Mouse (Mus musculus): ENCODE data around the gene Negr1. TPM values are rescaled to one million over a fixed set of nuclear protein-coding genes. Genes with fewer than 3 reads are reported as not detected.

Gene Negr1
- total and polyA plus RNA-seq, 3 experiments, result not detected

- no peak for TF ChIP-seq ZMIZ1 (IDR thresholded peaks at IDR 0.05; ENCODE audit: low read depth, low read length)
- TF ChIP-seq SIN3A (IDR thresholded peaks at IDR 0.05; ENCODE audit: low read length), result no peak
- TF ChIP-seq MYC (IDR thresholded peaks at IDR 0.05; ENCODE audit: low read depth, low read length), result no peak
- TF ChIP-seq IRF4 (IDR thresholded peaks at IDR 0.05; ENCODE audit: low read depth, low read length), result no peak
- no peak for TF ChIP-seq SMC3 (IDR thresholded peaks at IDR 0.05; ENCODE audit: low read depth, low read length)
- no peak for TF ChIP-seq KAT2A (IDR thresholded peaks at IDR 0.05; ENCODE audit: insufficient replicate concordance, low read length)
- no peak for TF ChIP-seq CHD1 (IDR thresholded peaks at IDR 0.05; ENCODE audit: low read depth, low read length)
- TF ChIP-seq POLR2AphosphoS2 (IDR thresholded peaks at IDR 0.05; ENCODE audit: low read depth, low read length), result no peak
- TF ChIP-seq HCFC1 (IDR thresholded peaks at IDR 0.05; ENCODE audit: low read depth, low read length), result no peak
- TF ChIP-seq USF2 (conservative IDR thresholded peaks at IDR 0.05; ENCODE audit: low read depth, low read length), result no peak
- TF ChIP-seq ZNF384 (IDR thresholded peaks at IDR 0.05; ENCODE audit: low read depth, low read length), result no peak
- no peak for TF ChIP-seq BHLHE40 (IDR thresholded peaks at IDR 0.05; ENCODE audit: low read depth, low read length)
- TF ChIP-seq POLR2A (IDR thresholded peaks at IDR 0.05; ENCODE audit: low read depth, low read length), result no peak
- TF ChIP-seq MAFK (IDR thresholded peaks at IDR 0.05; ENCODE audit: insufficient replicate concordance, low read length), result no peak
- TF ChIP-seq E2F4 (IDR thresholded peaks at IDR 0.05; ENCODE audit: insufficient replicate concordance, low read depth, low read length), result no peak
- no peak for TF ChIP-seq JUND (conservative IDR thresholded peaks at IDR 0.05; ENCODE audit: low read depth, low read length)
- no peaks in the 10 kb centered on the region for H3K79me2 ChIP-seq (replicated peaks; ENCODE audit: control insufficient read depth, extremely low read depth, insufficient read depth, poor library complexity, severe bottlenecking)
- H3K9ac ChIP-seq (ENCODE audit: insufficient read depth, low read depth), result no peak overlapping the region
- no peak overlapping the region for H3K4me3 ChIP-seq (replicated peaks in 1 of 3; ENCODE audit: low read depth in 2 of 3, low read length in 2 of 3, poor library complexity in 1 of 3)
- H3K4me1 ChIP-seq (ENCODE audit: control insufficient read depth in 1 of 2, insufficient read depth in 2 of 2), result no peaks in the 10 kb centered on the region
- dilution Hi-C loops (cut with MboI; ENCODE audit: extremely low pct_ligation_motif_present, extremely low pct_unique_long_range_greater_than_20kb, low sequenced_read_pairs), result no loop called here
- no peak for DNase-seq (ENCODE audit: extremely low read depth)
- no peak overlapping the region for H3K27ac ChIP-seq (ENCODE audit: insufficient read depth, low read depth)
- no peaks in the 10 kb centered on the region for H3K27me3 ChIP-seq (replicated peaks)
- H3K9me3 ChIP-seq (replicated peaks; ENCODE audit: low read length), result no peaks in the 10 kb centered on the region
- in situ Hi-C loops (cut with MboI; ENCODE audit: low pct_ligation_motif_present, low pct_unique_long_range_greater_than_20kb, low sequenced_read_pairs), result no loop called here
- no peaks in the 10 kb centered on the region for H3K36me3 ChIP-seq (replicated peaks in 1 of 2; ENCODE audit: control insufficient read depth in 1 of 2, insufficient read depth in 1 of 2, low read length in 1 of 2)
- H3K4me2 ChIP-seq (ENCODE audit: insufficient read depth, low read depth, poor library complexity, severe bottlenecking), result no peak overlapping the region
Measured at GRCm38 (mm10) chr3:157208966-157209365, 647.4 kb downstream of the Negr1 start.

- TF ChIP-seq GABPA (IDR thresholded peaks at IDR 0.05; ENCODE audit: insufficient replicate concordance, low read depth, low read length) (no peak), USF2 (conservative IDR thresholded peaks at IDR 0.05; ENCODE audit: low read depth, low read length) (no peak), MAFK (IDR thresholded peaks at IDR 0.05; ENCODE audit: insufficient replicate concordance, low read length) (no peak), MXI1 (IDR thresholded peaks at IDR 0.05; ENCODE audit: low read depth, low read length) (no peak), ETS1 (conservative IDR thresholded peaks at IDR 0.05; ENCODE audit: low read depth, low read length) (no peak), CHD2 (IDR thresholded peaks at IDR 0.05; ENCODE audit: low read length) (no peak), MAZ (IDR thresholded peaks at IDR 0.05; ENCODE audit: low read depth, low read length) (no peak), USF1 (IDR thresholded peaks at IDR 0.05; ENCODE audit: low read depth, low read length) (no peak), POLR2A (IDR thresholded peaks at IDR 0.05; ENCODE audit: low read depth, low read length) (no peak), TCF12 (IDR thresholded peaks at IDR 0.05; ENCODE audit: low read depth, low read length) (no peak), IRF4 (IDR thresholded peaks at IDR 0.05; ENCODE audit: low read depth, low read length) (no peak), MYC (IDR thresholded peaks at IDR 0.05; ENCODE audit: low read depth, low read length) (no peak), RCOR1 (conservative IDR thresholded peaks at IDR 0.05; ENCODE audit: low read depth, low read length) (no peak), ELF1 (IDR thresholded peaks at IDR 0.05; ENCODE audit: low read depth, low read length) (no peak), MAX (IDR thresholded peaks at IDR 0.05; ENCODE audit: low read length) (no peak), ZNF384 (IDR thresholded peaks at IDR 0.05; ENCODE audit: low read depth, low read length) (no peak), ZKSCAN1 (IDR thresholded peaks at IDR 0.05; ENCODE audit: borderline replicate concordance, low read depth, low read length) (no peak)
- no peak for DNase-seq (ENCODE audit: extremely low read depth)
- H3K9ac ChIP-seq (ENCODE audit: insufficient read depth, low read depth), result no peak overlapping the region
- no peaks in the 10 kb centered on the region for H3K36me3 ChIP-seq (replicated peaks in 1 of 2; ENCODE audit: control insufficient read depth in 1 of 2, insufficient read depth in 1 of 2, low read length in 1 of 2)
- no peak overlapping the region for H3K4me2 ChIP-seq (ENCODE audit: insufficient read depth, low read depth, poor library complexity, severe bottlenecking)
- in situ Hi-C loops (cut with MboI; ENCODE audit: low pct_ligation_motif_present, low pct_unique_long_range_greater_than_20kb, low sequenced_read_pairs), result no loop called here
- no peaks in the 10 kb centered on the region for H3K4me1 ChIP-seq (ENCODE audit: control insufficient read depth in 1 of 2, insufficient read depth in 2 of 2)
- no peaks in the 10 kb centered on the region for H3K9me3 ChIP-seq (replicated peaks; ENCODE audit: low read length)
- no peak overlapping the region for H3K27ac ChIP-seq (ENCODE audit: insufficient read depth, low read depth)
- no peaks in the 10 kb centered on the region for H3K27me3 ChIP-seq (replicated peaks)
- dilution Hi-C loops (cut with MboI; ENCODE audit: extremely low pct_ligation_motif_present, extremely low pct_unique_long_range_greater_than_20kb, low sequenced_read_pairs), result no loop called here
- H3K79me2 ChIP-seq (replicated peaks; ENCODE audit: control insufficient read depth, extremely low read depth, insufficient read depth, poor library complexity, severe bottlenecking), result no peaks in the 10 kb centered on the region
- no peak overlapping the region for H3K4me3 ChIP-seq (replicated peaks in 1 of 3; ENCODE audit: low read depth in 2 of 3, low read length in 2 of 3, poor library complexity in 1 of 3)
Measured at GRCm38 (mm10) chr3:157209386-157209785, 647.8 kb downstream of the Negr1 start.
